Mouse (Mus musculus) testis, adult 2 months (tissue): Measurements from ENCODE around the gene Rbm12. TPM values are rescaled to one million over a fixed set of nuclear protein-coding genes. Genes with fewer than 3 reads are reported as not detected.

Experiments used
- H3K27ac ChIP-seq: fragments of 200-500 bp; 2 replicates; pipeline ENCODE4 v1.5.1; 2012; ENCODE audit warnings: low read depth, low read length; ENCODE audit not compliant: control insufficient read depth, insufficient read depth
- H3K27me3 ChIP-seq: fragments of 200-500 bp; 2 replicates; pipeline ENCODE4 v1.6.1; 2012; ENCODE audit warnings: mild to moderate bottlenecking, low read length, moderate library complexity; ENCODE audit not compliant: control insufficient read depth, insufficient read depth
- H3K36me3 ChIP-seq: fragments of 200-500 bp; 2 replicates; pipeline ENCODE4 v1.6.1; 2012; ENCODE audit warnings: mild to moderate bottlenecking, low read length; ENCODE audit not compliant: control insufficient read depth, insufficient read depth
- H3K4me1 ChIP-seq: fragments of 200-500 bp; 2 replicates; pipeline ENCODE4 v1.6.1; 2012; ENCODE audit warnings: low read length; ENCODE audit not compliant: control insufficient read depth, insufficient read depth
- H3K4me3 ChIP-seq: fragments of 200-500 bp; 2 replicates; pipeline ENCODE4 v1.5.1; 2012; ENCODE audit warnings: low read depth, mild to moderate bottlenecking, low read length, moderate library complexity, mixed read lengths; ENCODE audit not compliant: control insufficient read depth
- CTCF ChIP-seq: fragments of 200-500 bp; IDR thresholded peaks from 2 replicates; pipeline ENCODE4 v1.5.1; 2012; ENCODE audit warnings: low read depth, mild to moderate bottlenecking, inconsistent platforms, low read length, moderate library complexity; ENCODE audit not compliant: control insufficient read depth, insufficient read depth, insufficient replicate concordance
- POLR2A ChIP-seq: fragments of 200-500 bp; IDR thresholded peaks from 2 replicates; pipeline ENCODE4 v1.6.1; 2012; ENCODE audit warnings: low read depth, mild to moderate bottlenecking, inconsistent platforms, low read length, moderate library complexity; ENCODE audit not compliant: control insufficient read depth
- polyA plus RNA-seq: library from polyadenylated mRNA; depleted of rRNA; stranded (reverse); fragments of >200 nt; gene quantifications from 2 replicates; pipeline ENCODE4 v1.2.3, GENCODE M21; 2012

Gene Rbm12
- polyA plus RNA-seq, 1 experiment: 12.1 TPM

DNA sequence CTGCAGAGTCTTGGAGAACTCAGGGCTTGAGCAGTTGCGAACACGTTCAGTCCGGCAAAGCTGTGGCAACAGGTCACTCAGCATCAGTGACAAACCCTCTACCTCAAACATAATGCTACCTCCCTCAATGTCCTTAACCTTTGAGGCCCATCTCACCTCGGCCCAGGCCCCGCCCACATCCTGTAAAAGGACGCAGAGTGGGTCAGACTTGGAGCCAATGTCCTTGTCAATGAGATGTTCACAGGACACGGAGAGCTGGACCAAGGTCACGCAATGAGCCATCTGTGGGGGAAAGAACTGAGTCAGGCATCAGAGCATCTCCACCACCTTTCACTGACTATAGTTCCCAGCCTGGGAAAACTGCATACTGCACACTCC, 32.6 kb downstream of the Rbm12 start:
- Histone ChIP-seq H3K27me3 (no peaks in the 10 kb centered on the region), H3K4me3 (no peak overlapping the region), H3K27ac (no peak overlapping the region), H3K4me1 (no peaks in the 10 kb centered on the region), H3K36me3 (peaks cover 4% of the 10 kb centered on the region; the same call in 1 of the 2 replicates)
- TF ChIP-seq CTCF (no peak), POLR2A (no peak)

- Histone ChIP-seq H3K4me1 (no peaks in the 10 kb centered on the region), H3K36me3 (peaks cover 4% of the 10 kb centered on the region; the same call in 1 of the 2 replicates), H3K27ac (no peak overlapping the region), H3K27me3 (no peaks in the 10 kb centered on the region), H3K4me3 (no peak overlapping the region)
- TF ChIP-seq POLR2A: no peak
- no peak for TF ChIP-seq CTCF
Measured at GRCm38 (mm10) chr2:156078421-156079182, 33.2 kb downstream of the Rbm12 start.

DNA sequence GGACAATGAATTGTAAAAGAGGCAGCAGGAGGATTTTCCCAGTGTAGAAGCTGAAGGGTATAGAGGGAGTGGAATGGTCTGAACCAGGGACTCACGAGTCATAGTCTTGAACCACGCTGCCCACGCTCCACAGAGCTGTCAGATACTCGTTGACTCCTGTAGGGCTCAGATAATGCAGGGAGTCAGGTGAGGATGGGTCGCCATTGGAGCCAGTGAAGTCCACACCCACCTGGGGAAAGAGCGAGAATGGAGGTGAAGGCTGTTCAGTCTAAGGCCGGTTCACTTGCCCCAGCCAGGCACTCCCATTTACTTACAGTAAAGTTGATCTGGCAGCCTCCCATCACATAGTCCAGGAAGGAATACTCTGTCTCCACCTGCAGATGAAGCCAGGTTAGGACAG, 34.3 kb downstream of the Rbm12 start:
- H3K36me3 ChIP-seq: peaks cover 4% of the 10 kb centered on the region; the same call in 1 of the 2 replicates
- TF ChIP-seq POLR2A (no peak), CTCF (no peak)

GRCm38 (mm10) chr2:156073725-156074124, 38.1 kb downstream of the Rbm12 start:
- no peak for TF ChIP-seq CTCF
- no peak for TF ChIP-seq POLR2A
- Histone ChIP-seq H3K4me1 (no peaks in the 10 kb centered on the region; the same call in 1 of the 2 replicates), H3K27ac (no peak overlapping the region), H3K36me3 (peaks cover 4% of the 10 kb centered on the region; the same call in 1 of the 2 replicates), H3K4me3 (no peak overlapping the region), H3K27me3 (no peaks in the 10 kb centered on the region)

More for the DNA sequence above, 34.3 kb downstream of the Rbm12 start:
- Histone ChIP-seq H3K4me1 (no peaks in the 10 kb centered on the region), H3K27me3 (no peaks in the 10 kb centered on the region), H3K27ac (no peak overlapping the region), H3K4me3 (no peak overlapping the region)

DNA sequence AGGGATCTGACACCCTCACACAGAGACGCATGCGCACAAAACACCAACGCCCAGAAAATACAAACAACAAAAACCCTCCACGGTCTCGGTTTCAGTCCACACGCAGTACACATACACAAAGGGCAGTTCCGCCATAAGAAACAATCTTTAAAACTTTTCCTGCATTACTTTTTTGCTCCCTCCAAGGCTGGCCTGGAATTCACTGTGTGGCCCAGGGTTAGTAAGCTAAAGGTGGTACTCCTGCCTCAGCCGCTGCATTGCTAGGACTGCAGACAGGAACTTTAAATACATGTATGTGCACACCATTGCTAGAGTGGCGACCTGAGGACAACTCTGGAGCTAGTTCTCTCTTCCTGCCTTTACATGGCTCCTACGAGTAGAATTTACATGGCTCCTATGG, 40.5 kb downstream of the Rbm12 start:
- Histone ChIP-seq H3K27ac (no peak overlapping the region; the same call in 1 of the 2 replicates), H3K4me1 (peaks cover 3% of the 10 kb centered on the region), H3K4me3 (no peak overlapping the region), H3K36me3 (no peaks in the 10 kb centered on the region), H3K27me3 (no peaks in the 10 kb centered on the region)
- no peak for TF ChIP-seq POLR2A
- TF ChIP-seq CTCF: no peak

DNA sequence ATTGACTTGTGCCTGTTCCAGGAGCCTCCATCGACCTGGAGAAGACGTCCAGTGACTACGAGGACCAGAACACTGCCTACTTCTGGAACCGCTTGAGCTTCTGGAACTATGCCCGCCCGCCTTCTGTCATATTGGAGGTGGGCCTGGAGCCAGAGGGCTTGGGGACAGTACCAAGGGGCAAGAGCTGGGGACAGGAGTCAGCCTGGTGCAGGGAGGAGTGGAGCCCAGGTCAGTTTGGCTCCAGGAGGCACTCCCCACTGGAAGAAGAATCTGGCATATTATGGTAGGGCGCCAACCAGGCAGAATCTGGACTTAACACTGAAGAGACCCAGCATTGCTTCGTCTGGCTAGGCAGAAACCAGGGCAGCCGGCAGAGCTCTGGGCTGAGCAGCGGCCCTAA, 43.9 kb downstream of the Rbm12 start:
- Histone ChIP-seq H3K27ac (no peak overlapping the region), H3K36me3 (no peaks in the 10 kb centered on the region), H3K27me3 (no peaks in the 10 kb centered on the region), H3K4me3 (peak overlapping the region; percentile 91), H3K4me1 (peaks cover 11% of the 10 kb centered on the region)
- TF ChIP-seq CTCF (no peak), POLR2A (no peak)

DNA sequence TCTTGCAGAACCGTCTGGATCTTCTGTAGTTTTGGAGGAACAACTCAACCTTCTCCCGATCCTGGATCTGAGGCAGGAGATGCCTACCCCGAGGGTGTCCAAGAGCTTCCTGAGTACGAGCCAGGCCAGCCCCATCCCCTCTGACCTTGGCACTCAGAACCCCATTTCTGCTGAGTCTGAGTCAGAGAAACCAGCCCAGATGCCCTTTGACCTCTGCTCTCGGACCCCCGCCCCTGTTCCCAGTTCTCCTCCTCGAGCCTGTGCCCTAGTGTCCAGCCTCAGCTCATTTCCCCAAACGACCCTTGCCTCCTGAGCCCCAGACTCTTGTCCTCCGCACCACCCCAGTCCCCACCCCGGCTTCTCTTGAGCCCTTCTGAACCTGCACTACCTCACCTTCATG, 45.7 kb downstream of the Rbm12 start:
- Histone ChIP-seq H3K27me3 (no peaks in the 10 kb centered on the region), H3K36me3 (no peaks in the 10 kb centered on the region), H3K27ac (peak overlapping the region; percentile 88), H3K4me3 (peak overlapping the region; percentile 91), H3K4me1 (peaks cover 11% of the 10 kb centered on the region)
- TF ChIP-seq POLR2A (no peak), CTCF (no peak)
